Mouse (Mus musculus) C2C12 (cell line): ENCODE results near the gene Ntn1.

Source experiments
- CTCF ChIP-seq: IDR thresholded peaks from one replicate; pipeline ENCODE4 v1.5.1; 2011; ENCODE audit not compliant: control insufficient read depth, insufficient read depth, insufficient read length
- MAX ChIP-seq: IDR thresholded peaks from one replicate; pipeline ENCODE4 v1.6.1; 2011; ENCODE audit warnings: mild to moderate bottlenecking, control low read depth
- MYOD1 ChIP-seq: IDR thresholded peaks from one replicate; pipeline ENCODE4 v1.6.1; 2011; ENCODE audit warnings: low read depth; ENCODE audit not compliant: control insufficient read depth, insufficient read length

DNA sequence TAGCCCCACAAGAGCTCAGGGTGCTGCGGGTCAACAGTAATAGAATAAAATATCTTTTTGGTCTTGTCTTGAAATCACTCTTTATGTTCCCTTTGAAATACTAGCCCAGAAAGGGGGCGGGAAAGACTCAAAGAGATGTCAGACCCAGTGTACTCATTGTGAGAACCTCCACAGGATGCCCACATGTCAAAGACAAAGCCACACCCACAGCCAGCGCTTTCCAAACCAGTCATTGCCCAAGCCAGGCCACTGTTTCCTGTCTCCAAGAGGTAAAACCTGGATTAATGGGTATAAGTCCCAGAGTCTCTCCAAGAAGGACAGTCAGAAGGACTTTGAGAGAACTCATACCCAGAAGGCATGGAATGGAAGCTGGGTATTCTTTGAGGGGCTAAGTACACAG, 60.3 kb downstream of the Ntn1 start:
- TF ChIP-seq CTCF: no peak
- TF ChIP-seq MYOD1: no peak
- no peak for TF ChIP-seq MAX
